Mouse (Mus musculus) limb, embryonic 13.5 days (tissue): ENCODE results near the gene Crebbp. TPM values are rescaled to one million over a fixed set of nuclear protein-coding genes. Genes with fewer than 3 reads are reported as not detected.
"Not testable (repeated sequence)": the region's sequence is repeated elsewhere in the genome, so short reads cannot be mapped to it uniquely, and the experiment has no call there.

ENCODE experiments used
- ATAC-seq: fragments of 200-750 bp; cut with Nextera tagmentation; 2 replicates; pipeline ENCODE4 v1.8.0; 2017; ENCODE audit warnings: low read depth, moderate number of reproducible peaks, moderate TSS enrichment; ENCODE audit not compliant: low FRiP score
- H3K27ac ChIP-seq: fragments of 300-500 bp; sonication (generic); 2 replicates; pipeline ENCODE4 v1.5.1; 2015; ENCODE audit warnings: inconsistent platforms, mild to moderate bottlenecking, moderate library complexity
- H3K27me3 ChIP-seq: fragments of 300-500 bp; sonication (generic); 2 replicates; pipeline ENCODE4 v1.6.1; 2015; ENCODE audit warnings: mild to moderate bottlenecking, inconsistent platforms
- H3K36me3 ChIP-seq: fragments of 300-500 bp; sonication (generic); 2 replicates; pipeline ENCODE4 v1.6.1; 2015; ENCODE audit warnings: inconsistent platforms, mild to moderate bottlenecking, moderate library complexity
- H3K4me1 ChIP-seq: fragments of 300-500 bp; sonication (generic); 2 replicates; pipeline ENCODE4 v1.6.1; 2015; ENCODE audit warnings: inconsistent platforms
- H3K4me2 ChIP-seq: fragments of 300-500 bp; sonication (generic); replicated peaks from 2 replicates; pipeline ENCODE4 v1.6.1; 2015; ENCODE audit warnings: inconsistent platforms, mild to moderate bottlenecking, moderate library complexity
- H3K4me3 ChIP-seq: fragments of 300-500 bp; sonication (generic); 2 replicates; pipeline ENCODE4 v1.5.1; 2015; ENCODE audit warnings: moderate library complexity, mild to moderate bottlenecking, inconsistent platforms
- H3K9ac ChIP-seq: fragments of 300-500 bp; sonication (generic); 2 replicates; pipeline ENCODE4 v1.6.1; 2015; ENCODE audit warnings: mild to moderate bottlenecking, inconsistent platforms
- H3K9me3 ChIP-seq: fragments of 300-500 bp; sonication (generic); 2 replicates; pipeline ENCODE4 v1.6.1; 2016; ENCODE audit warnings: inconsistent platforms
- WGBS: fragments of 180-500 bp; shearing (Covaris S2); methylation state at CpG from one replicate; pipeline ENCODE4 v1.1.7; 2015; 5-methylcytosine and 5-hydroxymethylcytosine counted together
- polyA plus RNA-seq: library from polyadenylated mRNA; unstranded; fragments of >200 nt; fragmentation: Nextera tagmentation; extraction: Ambion mirVana; gene quantifications from 2 replicates; pipeline ENCODE4 v1.2.1, GENCODE M21; 2015

Crebbp gene
- polyA plus RNA-seq, 1 experiment from 2014 or later, result 44.3 TPM

GRCm38 (mm10) chr16:4133754-4134153 is 80.0 kb downstream of the Crebbp start:
- Histone ChIP-seq H3K27me3 (no peaks in the 10 kb centered on the region), H3K4me1 (no peaks in the 10 kb centered on the region), H3K4me3 (no peak overlapping the region), H3K27ac (no peak overlapping the region), H3K9ac (no peak overlapping the region), H3K4me2 (no peak overlapping the region), H3K9me3 (no peaks in the 10 kb centered on the region), H3K36me3 (peaks cover 53% of the 10 kb centered on the region)
- 94% methylated on average over 1 of the region's 1 CpGs for WGBS
- no peak for ATAC-seq

GRCm38 (mm10) chr16:4128894-4129293 is 84.9 kb downstream of the Crebbp start:
- peaks cover 56% of the 10 kb centered on the region for H3K36me3 ChIP-seq
- no peaks in the 10 kb centered on the region for H3K9me3 ChIP-seq
- H3K27ac ChIP-seq, result no peak overlapping the region
- no peak overlapping the region for H3K9ac ChIP-seq
- H3K4me1 ChIP-seq, result no peaks in the 10 kb centered on the region
- no peak overlapping the region for H3K4me3 ChIP-seq
- WGBS, result 91% methylated on average over 1 of the region's 1 CpGs
- H3K4me2 ChIP-seq, result no peak overlapping the region
- ATAC-seq, result no peak
- H3K27me3 ChIP-seq, result no peaks in the 10 kb centered on the region

DNA sequence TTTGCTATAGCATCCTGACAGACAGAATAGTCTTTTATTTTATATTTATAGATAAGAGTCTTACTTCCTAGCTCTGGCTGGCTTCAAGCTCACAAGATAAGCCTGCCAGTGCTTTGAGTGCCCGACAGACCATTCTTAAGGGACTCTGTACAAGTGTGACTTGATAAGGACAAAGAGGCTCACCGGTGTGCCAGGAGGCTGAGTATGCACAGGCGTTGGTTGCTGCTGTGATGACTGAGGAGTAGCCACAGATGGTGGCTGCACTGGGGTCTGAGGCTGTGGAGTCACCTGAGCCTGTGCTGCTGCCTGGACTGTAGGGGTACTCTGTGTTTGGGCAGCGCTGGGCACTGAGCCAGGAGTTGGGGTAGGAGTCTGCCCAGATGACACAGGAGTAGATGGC is 96.7 kb downstream of the Crebbp start:
- peaks cover 92% of the 10 kb centered on the region for H3K36me3 ChIP-seq
- WGBS, result 96% methylated on average over 4 of the region's 4 CpGs
- ATAC-seq, result no peak

GRCm38 (mm10) chr16:4100374-4100773 is 113.4 kb downstream of the Crebbp start:
- H3K36me3 ChIP-seq, result peaks cover 70% of the 10 kb centered on the region

More for the DNA sequence above, 96.7 kb downstream of the Crebbp start:
- Histone ChIP-seq H3K27ac (no peak overlapping the region), H3K9me3 (no peaks in the 10 kb centered on the region), H3K4me1 (no peaks in the 10 kb centered on the region), H3K9ac (no peak overlapping the region), H3K4me3 (no peak overlapping the region), H3K27me3 (no peaks in the 10 kb centered on the region), H3K4me2 (no peak overlapping the region)

DNA sequence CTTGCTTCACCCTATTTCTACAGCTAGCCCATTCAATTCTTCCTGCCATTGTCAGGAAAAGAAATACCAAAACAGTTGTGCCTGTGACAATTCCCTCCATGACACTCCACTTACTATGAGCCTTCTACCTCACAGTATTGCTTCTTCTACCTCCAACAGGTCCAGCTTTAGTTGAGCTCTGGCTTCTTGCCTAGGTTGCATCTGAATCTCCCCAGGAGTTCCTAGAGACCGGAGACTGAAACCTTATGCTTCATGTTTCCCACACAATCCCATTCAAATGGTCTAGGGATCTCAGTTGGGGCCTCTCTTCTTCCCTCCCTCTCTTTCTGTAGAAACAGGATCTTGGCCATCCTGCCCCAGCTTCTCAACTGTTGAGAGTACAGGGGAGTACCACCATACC is 116.3 kb downstream of the Crebbp start:
- no peaks in the 10 kb centered on the region for H3K9me3 ChIP-seq
- no peak overlapping the region for H3K4me3 ChIP-seq
- no peaks in the 10 kb centered on the region for H3K4me1 ChIP-seq
- no peaks in the 10 kb centered on the region for H3K27me3 ChIP-seq
- H3K9ac ChIP-seq, result no peak overlapping the region
- ATAC-seq, result no peak
- H3K4me2 ChIP-seq, result no peak overlapping the region
- no peak overlapping the region for H3K27ac ChIP-seq
- WGBS, result 97% methylated on average over 1 of the region's 1 CpGs
- peaks cover 80% of the 10 kb centered on the region for H3K36me3 ChIP-seq

More at GRCm38 (mm10) chr16:4100374-4100773, 113.4 kb downstream of the Crebbp start:
- Histone ChIP-seq H3K9ac (no peak overlapping the region), H3K4me3 (no peak overlapping the region), H3K27ac (no peak overlapping the region), H3K4me2 (no peak overlapping the region), H3K4me1 (no peaks in the 10 kb centered on the region), H3K9me3 (no peaks in the 10 kb centered on the region), H3K27me3 (no peaks in the 10 kb centered on the region)
- WGBS, result 90% methylated on average over 2 of the region's 2 CpGs
- ATAC-seq, result no peak

GRCm38 (mm10) chr16:4096898-4097297 is 116.9 kb downstream of the Crebbp start:
- Histone ChIP-seq H3K27me3 (no peaks in the 10 kb centered on the region), H3K36me3 (peaks cover 85% of the 10 kb centered on the region), H3K9ac (no peak overlapping the region), H3K27ac (no peak overlapping the region), H3K4me2 (no peak overlapping the region), H3K4me1 (no peaks in the 10 kb centered on the region), H3K9me3 (no peaks in the 10 kb centered on the region), H3K4me3 (no peak overlapping the region)
- ATAC-seq, result no peak

- Histone ChIP-seq H3K36me3 (peaks cover 86% of the 10 kb centered on the region), H3K4me3 (no peak overlapping the region), H3K9me3 (no peaks in the 10 kb centered on the region), H3K9ac (no peak overlapping the region), H3K4me1 (no peaks in the 10 kb centered on the region), H3K27ac (no peak overlapping the region), H3K4me2 (no peak overlapping the region), H3K27me3 (no peaks in the 10 kb centered on the region)
- WGBS, result 98% methylated on average over 3 of the region's 3 CpGs
- no peak for ATAC-seq
Measured at GRCm38 (mm10) chr16:4096141-4096540, 117.7 kb downstream of the Crebbp start.

DNA sequence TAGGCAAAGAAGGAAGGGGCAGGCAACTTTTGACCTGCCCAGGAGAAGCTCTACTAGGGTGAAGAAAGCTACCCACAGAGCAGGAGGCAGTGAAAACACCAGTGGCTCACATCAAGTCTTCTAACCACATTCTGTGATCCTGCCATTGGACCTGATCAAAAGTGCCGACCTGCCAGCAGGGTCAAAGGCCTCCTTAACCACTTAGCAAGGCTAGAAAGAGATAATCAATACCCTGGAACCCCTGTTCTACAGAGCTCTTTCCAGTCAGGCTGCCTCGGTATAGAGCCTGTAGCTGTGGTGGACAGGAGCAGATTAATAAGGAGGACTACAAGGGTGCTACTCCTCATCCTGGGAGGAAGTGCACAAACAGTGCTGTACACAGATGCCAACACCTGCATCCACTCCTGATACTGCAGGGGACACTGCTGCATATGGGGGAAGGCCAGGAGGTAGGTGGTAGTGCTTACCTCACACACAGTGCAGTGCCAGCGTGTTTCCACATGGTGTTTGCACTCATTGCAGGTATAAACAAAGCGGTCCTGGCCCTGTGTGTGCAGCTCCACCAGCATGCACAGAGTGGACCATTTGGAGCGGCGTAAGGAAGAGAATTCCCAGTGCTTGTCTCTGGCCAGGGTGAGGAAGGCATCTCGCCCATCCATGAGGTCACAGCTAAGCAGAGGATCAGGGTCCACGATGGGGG is 126.4 kb downstream of the Crebbp start:
- Histone ChIP-seq H3K4me2 (no peak overlapping the region), H3K36me3 (peaks cover 88% of the 10 kb centered on the region), H3K27me3 (no peaks in the 10 kb centered on the region), H3K4me1 (no peaks in the 10 kb centered on the region), H3K9ac (no peak overlapping the region), H3K27ac (no peak overlapping the region), H3K4me3 (no peak overlapping the region), H3K9me3 (no peaks in the 10 kb centered on the region)
- WGBS, result 95% methylated on average over 8 of the region's 8 CpGs
- no peak for ATAC-seq

GRCm38 (mm10) chr16:4085851-4086387 is 127.9 kb downstream of the Crebbp start:
- WGBS, result 94% methylated on average over 9 of the region's 9 CpGs

DNA sequence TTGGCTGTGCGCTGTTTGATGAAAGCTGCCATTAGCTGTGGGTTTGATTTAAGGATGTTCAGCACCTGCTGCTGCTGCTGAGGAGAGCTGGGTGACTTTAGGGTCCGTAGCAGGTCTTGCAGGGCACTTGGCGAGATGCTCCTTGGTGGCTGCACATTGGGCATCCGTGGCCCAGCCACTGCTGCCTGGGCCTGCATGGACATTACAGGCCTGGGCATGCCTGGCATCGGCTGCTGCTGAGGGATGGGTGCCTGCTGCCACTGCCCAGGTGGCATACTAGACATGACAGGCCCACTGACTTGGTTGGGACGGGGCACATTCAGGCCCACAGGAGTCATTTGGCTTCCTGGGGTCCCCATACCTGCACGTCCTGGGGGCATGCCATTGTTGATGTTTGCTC is 128.7 kb downstream of the Crebbp start:
- Histone ChIP-seq H3K36me3 (peaks cover 74% of the 10 kb centered on the region), H3K4me2 (no peak overlapping the region), H3K9ac (no peak overlapping the region), H3K27ac (no peak overlapping the region), H3K27me3 (no peaks in the 10 kb centered on the region), H3K4me3 (no peak overlapping the region), H3K9me3 (no peaks in the 10 kb centered on the region), H3K4me1 (no peaks in the 10 kb centered on the region)
- WGBS, result 94% methylated on average over 7 of the region's 7 CpGs
- ATAC-seq, result no peak

More at GRCm38 (mm10) chr16:4085851-4086387, 127.9 kb downstream of the Crebbp start:
- H3K4me1 ChIP-seq, result no peaks in the 10 kb centered on the region
- ATAC-seq, result no peak
- H3K4me2 ChIP-seq, result no peak overlapping the region
- no peak overlapping the region for H3K4me3 ChIP-seq
- no peak overlapping the region for H3K27ac ChIP-seq
- H3K36me3 ChIP-seq, result peaks cover 83% of the 10 kb centered on the region
- H3K9me3 ChIP-seq, result no peaks in the 10 kb centered on the region
- H3K9ac ChIP-seq, result no peak overlapping the region
- H3K27me3 ChIP-seq, result no peaks in the 10 kb centered on the region

- not testable (repeated sequence) for H3K27ac ChIP-seq, ATAC-seq, H3K4me3 ChIP-seq, H3K27me3 ChIP-seq, H3K9me3 ChIP-seq, H3K4me2 ChIP-seq, H3K9ac ChIP-seq
- peaks cover 29% of the 10 kb centered on the region for H3K36me3 ChIP-seq
- WGBS, result 69% methylated on average over 3 of the region's 3 CpGs
- H3K4me1 ChIP-seq, result peaks cover 11% of the 10 kb centered on the region
Measured at GRCm38 (mm10) chr16:4080419-4080818, 133.4 kb downstream of the Crebbp start.

DNA sequence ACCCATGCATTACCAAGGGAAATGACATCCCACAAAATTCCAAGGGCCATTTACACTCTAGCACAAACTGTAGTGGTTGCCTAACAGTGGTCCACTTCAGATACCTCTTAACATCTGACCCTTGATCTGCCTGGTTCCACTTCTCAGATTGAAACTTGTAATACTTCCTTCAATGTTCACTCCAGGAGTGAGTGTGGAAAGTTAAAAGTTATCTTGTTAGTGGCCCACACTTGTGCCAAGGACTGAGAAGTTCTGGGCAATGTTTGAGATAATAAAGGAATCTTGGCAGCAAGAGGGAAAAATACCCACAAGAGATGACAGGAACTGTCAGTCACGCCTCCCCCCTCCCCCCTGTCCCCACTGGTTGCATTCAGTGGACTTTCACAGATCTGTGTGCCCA is 134.1 kb downstream of the Crebbp start:
- no peak overlapping the region for H3K4me3 ChIP-seq
- H3K9me3 ChIP-seq, result no peaks in the 10 kb centered on the region
- H3K36me3 ChIP-seq, result peaks cover 22% of the 10 kb centered on the region
- H3K9ac ChIP-seq, result no peak overlapping the region
- peaks cover 16% of the 10 kb centered on the region for H3K4me1 ChIP-seq
- no peak overlapping the region for H3K27ac ChIP-seq
- ATAC-seq, result no peak
- no peaks in the 10 kb centered on the region for H3K27me3 ChIP-seq
- 92% methylated on average over 1 of the region's 1 CpGs for WGBS
- no peak overlapping the region for H3K4me2 ChIP-seq

GRCm38 (mm10) chr16:4078302-4078701 is 135.5 kb downstream of the Crebbp start:
- not testable (repeated sequence) for ATAC-seq, H3K27me3 ChIP-seq, H3K9me3 ChIP-seq, H3K9ac ChIP-seq, H3K27ac ChIP-seq
- H3K4me3 ChIP-seq, result peak overlapping the region; percentile 88
- peaks cover 14% of the 10 kb centered on the region for H3K36me3 ChIP-seq
- H3K4me2 ChIP-seq, result peak overlapping the region; percentile 66
- H3K4me1 ChIP-seq, result peaks cover 16% of the 10 kb centered on the region
- 66% methylated on average over 10 of the region's 10 CpGs for WGBS
